Mouse (Mus musculus) liver, postnatal 0 days (tissue): ENCODE measurements at regions not wholly inside any gene's neighbourhood (a gene's known extent, or its start where the extent isn't known, plus 50 kb on each side); places are given as distances from the start of the nearest gene placed in this dataset.

Source experiments
- CTCF ChIP-seq: sonication (generic); IDR thresholded peaks from 2 replicates; pipeline ENCODE4 v1.5.1; 2016; ENCODE audit warnings: antibody characterized with exemption, low read depth
- EP300 ChIP-seq: IDR thresholded peaks from 2 replicates; pipeline ENCODE4 v1.6.1; 2016; ENCODE audit warnings: antibody characterized with exemption, low read depth, mild to moderate bottlenecking

DNA sequence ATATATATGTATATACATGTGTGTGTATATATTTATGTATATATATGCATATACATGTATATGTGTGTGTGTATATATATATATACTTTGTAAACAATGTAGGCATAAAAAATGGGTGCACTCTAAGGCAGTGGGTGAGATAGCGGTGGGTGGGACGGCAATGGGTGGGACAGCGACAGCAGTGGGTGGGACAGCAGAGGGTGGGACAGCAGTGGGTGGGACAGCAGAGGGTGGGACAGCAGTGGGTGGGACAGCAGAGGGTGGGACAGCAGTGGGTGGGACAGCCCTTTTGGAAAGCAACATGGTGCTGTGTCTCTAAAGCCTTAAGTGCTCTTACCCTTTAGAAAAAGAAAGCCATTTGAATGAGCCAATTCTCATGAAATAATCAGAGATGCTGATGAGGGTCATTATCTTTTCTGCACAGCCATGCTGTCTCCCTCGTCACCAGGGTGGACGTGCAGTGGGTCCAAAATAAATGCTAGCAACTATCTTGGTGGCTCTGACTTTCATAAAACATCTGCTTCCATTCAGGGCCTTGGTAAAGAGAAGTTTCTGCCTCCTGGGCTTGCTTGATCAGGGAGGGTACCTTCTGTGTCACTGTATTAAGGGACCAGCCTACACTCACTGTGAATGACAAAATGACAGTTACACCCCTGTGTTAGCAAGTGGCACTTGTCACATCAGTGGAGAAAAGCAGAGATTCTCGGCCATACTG is 119.3 kb upstream of the Slc44a1 start:
- TF ChIP-seq CTCF (no peak), EP300 (no peak)
